Mouse (Mus musculus): ENCODE data around the gene Cdcp2. TPM values are rescaled to one million over a fixed set of nuclear protein-coding genes. Genes with fewer than 3 reads are reported as not detected.

Gene Cdcp2
- total RNA-seq, 2 experiments from 2014 or later = not detected

GRCm38 (mm10) chr4:107129373-107129772 is 32.7 kb downstream of the Cdcp2 start:
- no peak for DNase-seq (ENCODE audit: low spot score in 2 of 2)

- no peak for DNase-seq (ENCODE audit: low spot score in 2 of 2)
Observed at GRCm38 (mm10) chr4:107130534-107130933, 33.8 kb downstream of the Cdcp2 start.

- no peak for DNase-seq (ENCODE audit: low spot score in 2 of 2)
Observed at GRCm38 (mm10) chr4:107134891-107135290, 38.2 kb downstream of the Cdcp2 start.

- DNase-seq (ENCODE audit: low spot score in 2 of 2) = no peak
Observed at GRCm38 (mm10) chr4:107135663-107136062, 39.0 kb downstream of the Cdcp2 start.

- no peak for DNase-seq (ENCODE audit: low spot score in 2 of 2)
Observed at GRCm38 (mm10) chr4:107136531-107136930, 39.8 kb downstream of the Cdcp2 start.

GRCm38 (mm10) chr4:107138948-107139835 is 42.5 kb downstream of the Cdcp2 start:
- no peak for DNase-seq (ENCODE audit: low spot score in 2 of 2)

- DNase-seq (ENCODE audit: low spot score in 2 of 2) = no peak
Observed at GRCm38 (mm10) chr4:107139836-107140631, 43.3 kb downstream of the Cdcp2 start.

- no peak for DNase-seq (ENCODE audit: low spot score in 2 of 2)
Observed at GRCm38 (mm10) chr4:107143511-107143910, 46.8 kb downstream of the Cdcp2 start.

GRCm38 (mm10) chr4:107150991-107151390 is 54.3 kb downstream of the Cdcp2 start:
- DNase-seq (ENCODE audit: low spot score in 2 of 2) = no peak

GRCm38 (mm10) chr4:107152571-107152970 is 55.9 kb downstream of the Cdcp2 start:
- DNase-seq (ENCODE audit: low spot score in 2 of 2) = no peak

GRCm38 (mm10) chr4:107156983-107157401 is 60.3 kb downstream of the Cdcp2 start:
- DNase-seq (ENCODE audit: low spot score in 2 of 2) = no peak

GRCm38 (mm10) chr4:107159166-107159773 is 62.6 kb downstream of the Cdcp2 start:
- DNase-seq (ENCODE audit: low spot score in 2 of 2) = no peak

- DNase-seq (ENCODE audit: low spot score in 2 of 2) = no peak
Observed at GRCm38 (mm10) chr4:107160181-107160580, 63.5 kb downstream of the Cdcp2 start.

Other genes with a start within 250 kb of the Cdcp2 start
- 100 to 1,000 TPM; 106 to 119 TPM for gene Ssbp3, start 186.2 kb upstream of the Cdcp2 start, total RNA-seq (2021)
- gene Mrpl37, start 30.0 kb upstream of the Cdcp2 start, total RNA-seq (2021) = 10 to 100 TPM; 66.5 to 69.1 TPM
- gene Cyb5rl, start 29.9 kb upstream of the Cdcp2 start, total RNA-seq (2021) = 10 to 100 TPM; 11.0 to 12.4 TPM
- 100 to 1,000 TPM; 187 to 193 TPM for gene Tmem59, start 81.5 kb downstream of the Cdcp2 start, total RNA-seq (2021)
- 10 to 100 TPM; 19.6 to 21.1 TPM for gene Tceanc2, start 82.2 kb downstream of the Cdcp2 start, total RNA-seq (2021)
- gene Ldlrad1, start 112.3 kb downstream of the Cdcp2 start, total RNA-seq (2021) = under 1 TPM in 1 of 2 experiments, not detected in 1; 0.41 TPM
- gene Lrrc42, start 156.6 kb downstream of the Cdcp2 start, total RNA-seq (2021) = 10 to 100 TPM; 38.5 to 42.3 TPM
- 10 to 100 TPM; 19.3 to 21.3 TPM for gene Hspb11, start 156.7 kb downstream of the Cdcp2 start, total RNA-seq (2021)
- not detected for gene Dio1, start 210.3 kb downstream of the Cdcp2 start, total RNA-seq (2021)
- 10 to 100 TPM; 49.9 to 53.6 TPM for gene Yipf1, start 217.5 kb downstream of the Cdcp2 start, total RNA-seq (2021)